Mouse (Mus musculus) kidney, adult 9 months (tissue): ENCODE measurements around the gene Tcf7l2.

Source experiments
- DNase-seq: peaks from one replicate; pipeline ENCODE4 v3.0.0; 2022

The Tcf7l2 gene

GRCm38 (mm10) chr19:55836930-55837687 lies 95.5 kb downstream of the Tcf7l2 start:
- DNase-seq: no peak

- no peak for DNase-seq
These were observed 96.3 kb downstream of the Tcf7l2 start for GRCm38 (mm10) chr19:55837924-55838323.

GRCm38 (mm10) chr19:55838389-55839035 lies 96.9 kb downstream of the Tcf7l2 start:
- DNase-seq: peak; percentile 34

GRCm38 (mm10) chr19:55839036-55839555 lies 97.5 kb downstream of the Tcf7l2 start:
- peak; percentile 35 for DNase-seq

GRCm38 (mm10) chr19:55840499-55841121 lies 99.0 kb downstream of the Tcf7l2 start:
- no peak for DNase-seq

GRCm38 (mm10) chr19:55842046-55842445 lies 100.4 kb downstream of the Tcf7l2 start:
- DNase-seq: no peak

GRCm38 (mm10) chr19:55843111-55843887 lies 101.7 kb downstream of the Tcf7l2 start:
- no peak for DNase-seq

GRCm38 (mm10) chr19:55845702-55846101 lies 104.1 kb downstream of the Tcf7l2 start:
- no peak for DNase-seq

GRCm38 (mm10) chr19:55846256-55846655 lies 104.6 kb downstream of the Tcf7l2 start:
- DNase-seq: peak; percentile 60

- DNase-seq: peak; percentile 83
These were observed 105.4 kb downstream of the Tcf7l2 start for GRCm38 (mm10) chr19:55847043-55847442.

GRCm38 (mm10) chr19:55850402-55851078 lies 108.9 kb downstream of the Tcf7l2 start:
- DNase-seq: peak; percentile 33

- peak; percentile 92 for DNase-seq
These were observed 110.1 kb downstream of the Tcf7l2 start for GRCm38 (mm10) chr19:55851498-55852324.

GRCm38 (mm10) chr19:55854389-55854788 lies 112.8 kb downstream of the Tcf7l2 start:
- DNase-seq: no peak

GRCm38 (mm10) chr19:55855571-55855970 lies 114.0 kb downstream of the Tcf7l2 start:
- peak; percentile 81 for DNase-seq

- DNase-seq: no peak
These were observed 115.7 kb downstream of the Tcf7l2 start for GRCm38 (mm10) chr19:55857328-55857727.

GRCm38 (mm10) chr19:55860009-55860743 lies 118.6 kb downstream of the Tcf7l2 start:
- DNase-seq: no peak

- DNase-seq: no peak
These were observed 120.1 kb downstream of the Tcf7l2 start for GRCm38 (mm10) chr19:55861746-55862145.

- no peak for DNase-seq
These were observed 120.9 kb downstream of the Tcf7l2 start for GRCm38 (mm10) chr19:55862559-55862958.

GRCm38 (mm10) chr19:55865049-55865448 lies 123.4 kb downstream of the Tcf7l2 start:
- DNase-seq: no peak

- DNase-seq: no peak
These were observed 124.4 kb downstream of the Tcf7l2 start for GRCm38 (mm10) chr19:55865774-55866578.
